Mouse (Mus musculus): ENCODE data around the gene Ipo7.

DNA sequence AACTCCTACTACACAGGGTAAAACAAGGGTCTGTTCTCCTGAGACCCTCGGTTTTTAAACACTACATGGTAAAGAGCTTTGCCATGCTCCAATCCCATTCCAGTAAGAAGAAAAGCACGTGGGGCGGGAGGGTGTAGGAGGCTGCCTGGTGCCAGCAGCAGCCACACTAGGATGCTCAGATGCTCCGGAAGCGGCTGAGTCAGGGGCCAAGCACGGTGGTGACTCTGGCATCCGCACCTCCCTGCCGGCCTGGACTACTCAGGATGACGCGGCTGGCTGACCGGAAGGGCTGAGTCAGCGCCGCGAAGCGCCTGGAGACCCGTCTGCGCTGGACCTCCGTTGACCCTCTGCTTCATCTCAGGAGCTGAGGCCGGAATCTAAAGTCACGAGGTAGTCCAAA lies 15.1 kb upstream of the Ipo7 start:
- TF ChIP-seq CTCF (IDR thresholded peaks at IDR 0.05) (no peak), EP300 (IDR thresholded peaks at IDR 0.05) (no peak)

Measured in lung, postnatal 0 days (tissue).